Mouse (Mus musculus) cerebellum, postnatal 25 days (tissue): Measurements from ENCODE around the gene Skap1.
A peak's percentile ranks its signal among the peaks of the same experiment; 100 is the strongest.

Experiments used
- DNase-seq, 2 experiments: peaks; one replicate each; pipeline ENCODE4 v3.0.0; 2021; ENCODE audit warnings: mixed read lengths in 2 of 2

Skap1 gene

DNA sequence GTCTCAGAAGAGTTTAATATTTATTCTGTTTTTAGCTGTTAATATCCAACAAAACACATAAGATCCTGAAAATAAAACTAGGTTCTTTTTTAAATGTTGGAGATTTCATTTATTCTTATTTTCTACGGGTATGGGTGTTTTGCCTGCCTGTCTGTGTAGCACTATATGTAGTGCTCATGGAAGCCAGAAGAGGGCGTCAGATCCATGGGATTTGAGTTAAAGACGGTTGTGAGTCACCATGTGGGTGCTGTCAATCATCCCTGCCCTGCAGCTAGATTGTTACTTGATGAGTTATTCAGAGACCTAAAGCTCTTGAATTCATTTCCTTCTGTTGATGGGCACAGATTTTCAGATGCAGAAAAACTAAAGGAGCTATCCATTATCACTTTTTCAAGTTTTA, 108.1 kb downstream of the Skap1 start:
- no peak for DNase-seq

DNA sequence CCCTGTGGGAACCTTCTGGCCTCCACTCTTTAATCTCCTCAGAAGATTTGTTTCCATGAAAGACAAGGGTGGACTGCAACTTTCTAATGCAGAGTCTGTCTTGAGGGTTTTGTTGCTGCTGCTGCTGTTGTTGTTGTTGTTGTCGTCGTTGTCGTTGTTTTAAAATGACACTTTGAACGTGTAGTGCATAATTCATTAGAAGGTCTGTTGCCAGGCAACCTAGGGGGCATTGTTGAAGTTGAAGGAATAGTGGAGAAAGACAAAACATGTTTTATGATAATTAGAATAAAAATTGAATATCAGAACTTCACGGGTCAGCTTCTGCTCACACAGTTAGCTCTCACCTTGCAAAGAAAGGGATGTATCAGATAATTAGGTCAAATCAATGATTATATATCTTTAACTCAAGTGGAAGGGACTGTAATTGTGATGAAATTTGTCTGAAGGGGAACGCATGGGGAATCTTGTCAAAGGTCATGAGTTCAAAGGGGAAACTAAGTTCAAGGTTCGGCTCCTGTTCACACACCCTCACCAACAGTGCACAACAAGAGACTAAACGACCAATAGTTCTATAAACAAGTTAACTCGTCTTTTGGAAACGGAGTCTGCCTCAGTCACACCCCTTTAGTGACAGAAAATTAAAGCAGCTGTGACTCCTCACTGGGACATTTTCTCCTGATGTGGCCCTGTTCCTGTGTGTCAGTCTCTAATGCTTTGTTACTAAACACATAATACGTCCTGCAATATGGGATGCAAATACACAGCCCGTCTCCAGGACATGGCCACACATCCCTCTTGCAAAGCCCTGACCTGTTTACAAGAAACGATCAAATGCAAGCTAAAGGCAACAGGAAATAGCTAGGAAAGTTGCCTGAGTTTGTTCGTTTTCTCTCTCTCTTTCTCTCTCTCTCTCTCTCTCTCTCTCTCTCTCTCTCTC, 112.4 kb downstream of the Skap1 start:
- DNase-seq: no peak

GRCm38 (mm10) chr11:96578551-96579283, 114.3 kb downstream of the Skap1 start:
- no peak for DNase-seq

- DNase-seq: peak in 1 of 2 experiments; percentile 29
Observed at GRCm38 (mm10) chr11:96581604-96582384, 117.4 kb downstream of the Skap1 start.

DNA sequence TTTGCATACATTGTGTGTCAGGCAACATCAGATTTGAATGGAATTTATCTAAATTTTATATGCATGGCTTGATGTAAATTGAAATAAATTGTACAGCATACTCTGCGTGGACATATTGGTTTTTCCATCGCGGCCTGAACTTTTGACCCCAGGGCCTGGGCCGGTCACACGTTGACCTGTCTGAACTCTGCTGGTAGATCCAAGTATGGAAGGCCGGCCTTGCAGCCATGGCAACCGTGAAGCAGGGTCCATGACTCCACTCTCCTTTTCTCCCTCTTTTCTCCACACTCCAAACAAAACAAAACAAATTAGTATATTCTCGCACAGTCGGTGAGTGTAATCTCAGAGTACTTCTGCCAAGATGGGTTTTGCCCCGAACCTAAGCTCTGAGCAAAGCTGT, 118.2 kb downstream of the Skap1 start:
- no peak for DNase-seq

- DNase-seq: no peak
Observed at GRCm38 (mm10) chr11:96589828-96590227, 125.4 kb downstream of the Skap1 start.

- no peak for DNase-seq
Observed at GRCm38 (mm10) chr11:96595890-96596289, 131.5 kb downstream of the Skap1 start.

DNA sequence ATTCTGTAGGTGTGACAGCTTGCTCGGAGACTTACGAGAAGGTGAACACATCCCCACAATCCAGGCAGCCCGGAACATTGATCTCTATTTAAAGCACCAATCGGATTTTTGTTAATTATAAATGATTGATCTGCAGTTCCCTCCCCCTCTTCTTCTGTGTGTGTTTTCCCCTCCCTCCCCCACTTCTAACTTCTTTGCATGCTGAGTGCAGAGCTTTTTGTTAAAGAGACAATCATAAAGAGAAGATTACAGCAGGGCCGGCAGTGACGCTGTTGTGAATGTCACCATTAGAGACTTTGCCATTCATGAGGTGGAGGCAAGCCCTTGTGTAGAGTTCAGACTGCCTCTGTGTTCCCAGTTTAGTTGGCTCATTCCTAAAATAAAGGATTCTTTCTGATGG, 131.9 kb downstream of the Skap1 start:
- no peak for DNase-seq

GRCm38 (mm10) chr11:96602806-96603205, 138.4 kb downstream of the Skap1 start:
- no peak for DNase-seq

GRCm38 (mm10) chr11:96604306-96604705, 139.9 kb downstream of the Skap1 start:
- no peak for DNase-seq

GRCm38 (mm10) chr11:96604751-96605450, 140.5 kb downstream of the Skap1 start:
- DNase-seq: no peak

- DNase-seq: no peak
Observed at GRCm38 (mm10) chr11:96605516-96605915, 141.1 kb downstream of the Skap1 start.

DNA sequence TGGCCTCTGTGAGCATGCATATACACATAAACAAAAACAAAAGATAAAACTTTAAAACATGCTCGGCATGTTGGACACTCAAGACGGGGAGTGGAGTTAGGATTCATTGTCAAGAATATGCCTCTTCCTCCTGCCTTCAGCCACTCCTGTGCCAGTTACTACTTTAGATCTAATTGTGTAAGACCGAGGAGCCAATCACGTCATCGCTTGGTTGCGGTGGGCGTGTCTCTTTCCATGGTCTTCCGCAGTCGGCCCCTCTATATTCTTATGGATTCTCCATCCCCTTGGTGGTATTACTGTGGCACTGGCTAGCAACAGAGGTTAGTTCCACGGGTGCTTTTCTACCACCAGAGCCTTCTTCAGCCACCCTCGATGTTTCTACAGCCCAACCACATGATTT, 148.2 kb downstream of the Skap1 start:
- DNase-seq: no peak

- DNase-seq: no peak
Observed at GRCm38 (mm10) chr11:96616792-96617191, 152.4 kb downstream of the Skap1 start.

DNA sequence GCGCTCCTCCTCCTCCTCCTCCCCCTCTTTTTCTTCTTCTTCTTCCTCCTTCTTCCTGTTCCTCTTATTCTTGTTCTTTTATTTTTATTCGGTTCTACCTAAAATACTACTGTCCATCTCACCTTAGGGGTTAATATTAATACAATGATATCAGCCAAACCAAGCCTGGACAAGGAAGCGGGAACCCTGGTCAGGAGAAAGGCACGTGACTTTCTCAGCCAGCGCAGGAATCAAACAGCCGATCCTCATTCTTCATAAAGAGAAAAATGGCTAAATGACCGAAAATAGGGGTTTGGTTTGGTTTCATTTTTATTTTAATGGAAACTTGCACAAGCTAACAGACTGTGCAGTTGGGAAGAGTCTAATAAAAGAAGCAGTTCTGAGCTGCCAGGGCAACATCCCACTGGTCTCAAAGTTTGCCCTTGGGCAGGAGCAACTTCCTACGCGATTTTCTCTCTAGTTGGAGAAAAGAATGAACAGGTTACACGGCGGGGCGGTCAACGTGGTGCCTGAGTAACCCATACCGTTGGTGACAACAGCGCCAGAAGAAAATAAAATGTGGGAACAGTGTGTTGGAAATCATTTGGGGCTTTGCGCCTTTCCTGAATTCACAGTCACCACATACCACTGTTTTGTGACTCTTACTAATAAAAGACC, 154.5 kb downstream of the Skap1 start:
- DNase-seq: no peak

DNA sequence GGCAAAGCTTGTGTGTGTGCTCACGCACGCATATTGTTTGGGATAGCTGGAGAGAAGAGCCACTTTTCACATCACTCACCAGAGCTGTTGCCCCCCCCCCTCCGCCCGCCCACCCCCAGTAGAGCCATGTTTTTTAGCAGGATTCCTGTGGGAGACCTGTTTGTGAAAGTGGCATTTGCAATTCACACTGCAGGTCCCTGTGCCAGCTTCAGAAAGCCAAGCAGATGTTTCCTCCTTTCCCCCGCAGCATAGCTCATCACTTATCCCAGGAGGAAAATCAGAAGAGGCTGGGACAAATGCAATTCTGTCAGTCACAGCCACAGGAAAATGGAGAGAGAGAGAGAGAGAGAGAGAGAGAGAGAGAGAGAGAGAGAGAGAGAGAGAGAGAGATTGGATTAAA, 155.2 kb downstream of the Skap1 start:
- DNase-seq: no peak

DNA sequence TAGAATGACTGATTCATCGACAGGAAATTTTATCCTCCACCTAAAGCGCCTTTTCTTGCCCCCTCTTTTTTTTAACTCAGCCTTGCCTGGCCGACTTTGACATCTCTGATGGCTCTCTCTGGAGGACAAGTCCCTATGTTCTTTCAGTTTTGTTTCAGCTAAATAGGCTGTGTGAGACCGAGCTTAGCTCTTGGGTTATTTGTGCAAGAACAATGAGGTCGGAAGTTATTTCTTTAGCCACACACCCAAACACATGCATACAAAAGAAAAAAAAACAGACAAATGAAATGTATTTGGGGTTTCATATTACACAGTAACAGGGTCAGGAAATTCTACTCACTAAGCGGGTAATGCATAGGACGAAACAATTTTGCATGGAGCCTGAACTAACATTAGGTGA, 155.6 kb downstream of the Skap1 start:
- DNase-seq: no peak

GRCm38 (mm10) chr11:96620660-96621059, 156.3 kb downstream of the Skap1 start:
- no peak for DNase-seq

- DNase-seq: peak; percentile 65 to 85
Observed at GRCm38 (mm10) chr11:96621167-96621566, 156.8 kb downstream of the Skap1 start.

DNA sequence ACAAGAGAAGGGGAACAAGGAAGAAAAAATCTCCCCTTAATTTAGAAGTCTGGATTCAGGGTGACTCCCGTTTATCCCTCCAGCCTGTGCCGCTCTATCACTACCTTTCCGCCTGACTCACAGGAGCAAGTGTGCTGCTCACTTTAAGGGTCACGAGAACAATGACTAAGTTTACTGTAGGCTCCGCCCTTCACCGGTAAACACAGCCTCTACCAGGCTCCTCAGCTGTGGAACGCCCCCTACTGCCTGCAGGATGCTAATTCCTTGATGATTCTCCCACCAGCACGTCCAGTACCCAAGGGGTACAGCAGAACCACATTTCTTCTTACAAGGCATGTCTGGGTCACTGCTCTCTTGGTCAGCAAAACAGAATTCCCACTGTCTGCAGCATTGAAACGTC, 158.4 kb downstream of the Skap1 start:
- DNase-seq: peak in 1 of 2 experiments; percentile 11

- no peak for DNase-seq
Observed at GRCm38 (mm10) chr11:96624436-96624835, 160.0 kb downstream of the Skap1 start.

DNA sequence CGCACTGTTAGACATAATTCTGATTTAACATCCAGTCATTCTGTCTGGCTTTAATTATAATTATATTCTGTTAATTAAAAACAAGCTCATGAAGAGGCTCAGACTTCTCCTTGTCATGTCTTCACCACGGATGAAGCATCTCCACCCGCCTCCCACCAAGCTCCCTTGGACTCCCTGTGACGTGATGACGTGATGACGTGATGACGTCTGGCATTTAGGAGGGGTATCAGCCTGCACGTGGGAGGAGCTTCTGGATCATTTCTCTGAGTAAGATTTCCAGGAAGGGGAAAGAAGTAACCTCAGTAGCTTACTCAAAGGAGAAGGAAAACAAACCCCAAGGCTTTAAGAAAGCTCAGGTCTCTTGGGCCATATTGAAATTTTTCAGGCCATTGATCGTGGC, 165.4 kb downstream of the Skap1 start:
- DNase-seq: peak; percentile 7 to 34
